Mouse (Mus musculus): Measurements from ENCODE around the gene Nhsl1.

- TF ChIP-seq GATA1 (IDR thresholded peaks at IDR 0.05; ENCODE audit: borderline replicate concordance, low read length) (no peak), FLI1 (IDR thresholded peaks at IDR 0.05; ENCODE audit: low read length) (no peak)
Measured at GRCm38 (mm10) chr10:18315071-18315470, 3.7 kb upstream of the Nhsl1 start.

Measured in megakaryocyte, embryonic 14.5 days (primary cell).